Mouse (Mus musculus): Measurements from ENCODE around the gene Gm12184. TPM values are rescaled to one million over a fixed set of nuclear protein-coding genes. Genes with fewer than 3 reads are reported as not detected.

The Gm12184 gene
- polyA plus RNA-seq, 1 experiment from 2014 or later: 4.6 TPM

DNA sequence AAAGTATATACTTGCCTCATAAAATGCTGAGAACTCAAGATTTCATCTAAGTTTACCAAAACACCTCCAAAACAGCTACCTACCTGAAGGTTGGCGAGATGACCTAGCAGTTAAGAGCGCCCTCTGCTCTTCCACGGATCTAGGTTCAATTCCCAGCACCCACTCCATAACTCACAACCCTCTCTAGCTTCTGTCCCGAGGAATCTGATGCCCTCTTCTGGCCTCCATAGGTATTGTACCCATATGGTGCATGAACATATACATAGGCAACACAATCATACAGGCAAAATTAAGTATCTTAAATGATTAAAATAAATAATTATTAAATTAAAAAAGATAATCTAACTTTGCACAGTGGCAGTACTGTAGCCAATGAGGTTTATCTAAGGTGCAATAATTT lies 44.2 kb downstream of the Gm12184 start:
- Histone ChIP-seq H3K9me3 (ENCODE audit: control insufficient read depth, low read length) (no peaks in the 10 kb centered on the region), H3K36me3 (ENCODE audit: control insufficient read depth, insufficient read depth, low read length) (no peaks in the 10 kb centered on the region), H3K4me3 (ENCODE audit: low read depth, low read length) (no peak overlapping the region), H3K9ac (ENCODE audit: low read depth, low read length) (no peak overlapping the region), H3K4me2 (ENCODE audit: low read depth, low read length) (no peak overlapping the region), H3K27me3 (replicated peaks; ENCODE audit: control insufficient read depth, insufficient read depth, low read length) (no peaks in the 10 kb centered on the region), H3K27ac (replicated peaks; ENCODE audit: low read depth, low read length) (no peak overlapping the region), H3K4me1 (ENCODE audit: control insufficient read depth, insufficient read depth, low read length) (no peaks in the 10 kb centered on the region)
- DNase-seq (ENCODE audit: low spot score): no peak
- ATAC-seq (ENCODE audit: low read depth): no peak
- WGBS: 84% methylated on average over 4 of the region's 4 CpGs

DNA sequence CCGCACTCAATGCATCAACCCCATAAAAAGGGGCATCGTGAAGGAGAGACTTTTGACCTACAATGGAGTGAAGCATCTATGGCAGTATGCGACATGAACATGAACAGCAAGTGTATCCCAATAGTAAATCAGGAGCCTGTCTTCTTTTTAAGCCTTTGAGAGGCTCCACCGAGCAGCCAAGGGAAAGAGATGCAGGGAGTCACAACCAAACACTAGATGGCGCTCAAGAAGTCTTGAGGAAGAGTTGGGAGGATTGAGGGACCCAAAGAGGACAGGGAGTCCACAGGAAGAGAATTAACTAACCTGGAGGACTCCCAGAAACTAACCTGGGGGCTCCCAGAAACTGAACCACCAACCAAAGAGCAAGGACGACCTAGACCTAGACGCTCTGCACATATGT lies 47.0 kb downstream of the Gm12184 start:
- DNase-seq (ENCODE audit: low spot score) (peak; percentile 29), ATAC-seq (ENCODE audit: low read depth) (no peak)
- no peak overlapping the region for H3K4me2 ChIP-seq (ENCODE audit: low read depth, low read length)
- 37% methylated on average over 7 of the region's 7 CpGs for WGBS
- H3K4me1 ChIP-seq (ENCODE audit: control insufficient read depth, insufficient read depth, low read length): no peaks in the 10 kb centered on the region
- H3K36me3 ChIP-seq (ENCODE audit: control insufficient read depth, insufficient read depth, low read length): no peaks in the 10 kb centered on the region
- no peak overlapping the region for H3K27ac ChIP-seq (replicated peaks; ENCODE audit: low read depth, low read length)
- no peaks in the 10 kb centered on the region for H3K27me3 ChIP-seq (replicated peaks; ENCODE audit: control insufficient read depth, insufficient read depth, low read length)
- no peak overlapping the region for H3K4me3 ChIP-seq (ENCODE audit: low read depth, low read length)
- H3K9me3 ChIP-seq (ENCODE audit: control insufficient read depth, low read length): no peaks in the 10 kb centered on the region
- no peak overlapping the region for H3K9ac ChIP-seq (ENCODE audit: low read depth, low read length)

DNA sequence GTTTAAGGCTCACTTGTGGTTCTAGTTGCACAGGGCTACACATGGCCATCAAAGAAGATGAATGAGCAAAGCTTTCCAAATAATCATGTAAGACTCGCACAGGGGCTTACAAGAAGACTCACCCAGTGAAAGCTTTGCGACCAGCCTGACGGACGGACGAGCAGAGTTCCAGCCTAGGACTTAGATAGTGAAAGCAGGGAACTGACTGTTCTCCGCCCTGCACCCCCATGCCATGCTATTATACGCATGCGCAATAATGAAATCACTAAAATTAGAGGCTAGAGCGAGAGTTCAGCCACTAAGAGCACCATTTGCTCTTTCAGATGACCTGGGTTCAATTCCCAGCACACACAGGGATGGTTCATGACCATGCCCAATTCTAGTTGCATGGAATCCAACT lies 49.2 kb downstream of the Gm12184 start:
- no peak for ATAC-seq (ENCODE audit: low read depth)
- H3K4me3 ChIP-seq (ENCODE audit: low read depth, low read length): no peak overlapping the region
- H3K4me1 ChIP-seq (ENCODE audit: control insufficient read depth, insufficient read depth, low read length): no peaks in the 10 kb centered on the region
- 88% methylated on average over 9 of the region's 9 CpGs for WGBS
- H3K36me3 ChIP-seq (ENCODE audit: control insufficient read depth, insufficient read depth, low read length): no peaks in the 10 kb centered on the region
- H3K9ac ChIP-seq (ENCODE audit: low read depth, low read length): no peak overlapping the region
- DNase-seq (ENCODE audit: low spot score): no peak
- H3K4me2 ChIP-seq (ENCODE audit: low read depth, low read length): no peak overlapping the region
- no peaks in the 10 kb centered on the region for H3K9me3 ChIP-seq (ENCODE audit: control insufficient read depth, low read length)
- H3K27me3 ChIP-seq (replicated peaks; ENCODE audit: control insufficient read depth, insufficient read depth, low read length): no peaks in the 10 kb centered on the region
- H3K27ac ChIP-seq (replicated peaks; ENCODE audit: low read depth, low read length): no peak overlapping the region

- no peak for ATAC-seq (ENCODE audit: low read depth)
- no peak for DNase-seq (ENCODE audit: low spot score)
- no peak overlapping the region for H3K9ac ChIP-seq (ENCODE audit: low read depth, low read length)
- no peaks in the 10 kb centered on the region for H3K27me3 ChIP-seq (replicated peaks; ENCODE audit: control insufficient read depth, insufficient read depth, low read length)
- H3K4me3 ChIP-seq (ENCODE audit: low read depth, low read length): no peak overlapping the region
- H3K27ac ChIP-seq (replicated peaks; ENCODE audit: low read depth, low read length): no peak overlapping the region
- WGBS: 48% methylated on average over 9 of the region's 9 CpGs
- no peaks in the 10 kb centered on the region for H3K36me3 ChIP-seq (ENCODE audit: control insufficient read depth, insufficient read depth, low read length)
- H3K4me2 ChIP-seq (ENCODE audit: low read depth, low read length): no peak overlapping the region
- H3K4me1 ChIP-seq (ENCODE audit: control insufficient read depth, insufficient read depth, low read length): no peaks in the 10 kb centered on the region
- no peaks in the 10 kb centered on the region for H3K9me3 ChIP-seq (ENCODE audit: control insufficient read depth, low read length)
Measured at GRCm38 (mm10) chr11:48776664-48777063, 49.8 kb downstream of the Gm12184 start.

GRCm38 (mm10) chr11:48775483-48775882 lies 51.0 kb downstream of the Gm12184 start:
- H3K4me3 ChIP-seq (ENCODE audit: low read depth, low read length): no peak overlapping the region
- H3K9me3 ChIP-seq (ENCODE audit: control insufficient read depth, low read length): no peaks in the 10 kb centered on the region
- H3K9ac ChIP-seq (ENCODE audit: low read depth, low read length): no peak overlapping the region
- WGBS: 2% methylated on average over 7 of the region's 7 CpGs
- no peak overlapping the region for H3K27ac ChIP-seq (replicated peaks; ENCODE audit: low read depth, low read length)
- peak; percentile 87 for DNase-seq (ENCODE audit: low spot score)
- peak overlapping the region; percentile 33 for H3K4me2 ChIP-seq (ENCODE audit: low read depth, low read length)
- H3K4me1 ChIP-seq (ENCODE audit: control insufficient read depth, insufficient read depth, low read length): no peaks in the 10 kb centered on the region
- ATAC-seq (ENCODE audit: low read depth): peak; percentile 53; the same call in 1 of the 2 replicates
- H3K27me3 ChIP-seq (replicated peaks; ENCODE audit: control insufficient read depth, insufficient read depth, low read length): no peaks in the 10 kb centered on the region
- H3K36me3 ChIP-seq (ENCODE audit: control insufficient read depth, insufficient read depth, low read length): no peaks in the 10 kb centered on the region

Other genes with a start within 250 kb of the Gm12184 start
- gene Rack1, start 26.3 kb downstream of the Gm12184 start, polyA plus RNA-seq (2014; fragmentation: Nextera tagmentation; extraction: Ambion mirVana): 912 and 926 TPM in 2 replicates
- 5.2 and 5.3 TPM in 2 replicates for gene Trim41, start 9.3 kb downstream of the Gm12184 start, polyA plus RNA-seq (2014; fragmentation: Nextera tagmentation; extraction: Ambion mirVana)
- gene Trim7, start 515 bp downstream of the Gm12184 start, polyA plus RNA-seq (2014; fragmentation: Nextera tagmentation; extraction: Ambion mirVana): 1.3 TPM in 2 replicates
- gene Irgm1, start 45.0 kb upstream of the Gm12184 start, polyA plus RNA-seq (2014; fragmentation: Nextera tagmentation; extraction: Ambion mirVana): 6.9 and 7.6 TPM in 2 replicates
- gene Gm5431, start 75.6 kb upstream of the Gm12184 start, polyA plus RNA-seq (2014; fragmentation: Nextera tagmentation; extraction: Ambion mirVana): 0.36 and 0.56 TPM in 2 replicates
- gene Psme2b, start 119.5 kb upstream of the Gm12184 start, polyA plus RNA-seq (2014; fragmentation: Nextera tagmentation; extraction: Ambion mirVana): 2.8 and 3.4 TPM in 2 replicates
- 0.08 TPM in 1 of 2 replicates, not detected in the other for gene Olfr56, start 152.2 kb upstream of the Gm12184 start, polyA plus RNA-seq (2014; fragmentation: Nextera tagmentation; extraction: Ambion mirVana)
- gene 9930111J21Rik1, start 152.7 kb upstream of the Gm12184 start, polyA plus RNA-seq (2014; fragmentation: Nextera tagmentation; extraction: Ambion mirVana): 0.39 and 0.51 TPM in 2 replicates
- not detected in 2 replicates for gene Gm12185, start 165.6 kb upstream of the Gm12184 start, polyA plus RNA-seq (2014; fragmentation: Nextera tagmentation; extraction: Ambion mirVana)
- gene Tgtp1, start 167.5 kb upstream of the Gm12184 start, polyA plus RNA-seq (2014; fragmentation: Nextera tagmentation; extraction: Ambion mirVana): 0.81 TPM in 1 of 2 replicates, not detected in the other
- gene 9930111J21Rik2, start 224.6 kb upstream of the Gm12184 start, polyA plus RNA-seq (2014; fragmentation: Nextera tagmentation; extraction: Ambion mirVana): 0.59 and 0.81 TPM in 2 replicates
- 0.11 and 0.28 TPM in 2 replicates for gene Tgtp2, start 237.6 kb upstream of the Gm12184 start, polyA plus RNA-seq (2014; fragmentation: Nextera tagmentation; extraction: Ambion mirVana)
- 1.8 and 2.4 TPM in 2 replicates for gene Ifi47, start 249.9 kb upstream of the Gm12184 start, polyA plus RNA-seq (2014; fragmentation: Nextera tagmentation; extraction: Ambion mirVana)